Mouse (Mus musculus): ENCODE measurements around the gene Kctd14. TPM values are rescaled to one million over a fixed set of nuclear protein-coding genes. Genes with fewer than 3 reads are reported as not detected.

Gene Kctd14
- polyA plus RNA-seq (2017; shearing (Covaris generic)), result 0.73 TPM

DNA sequence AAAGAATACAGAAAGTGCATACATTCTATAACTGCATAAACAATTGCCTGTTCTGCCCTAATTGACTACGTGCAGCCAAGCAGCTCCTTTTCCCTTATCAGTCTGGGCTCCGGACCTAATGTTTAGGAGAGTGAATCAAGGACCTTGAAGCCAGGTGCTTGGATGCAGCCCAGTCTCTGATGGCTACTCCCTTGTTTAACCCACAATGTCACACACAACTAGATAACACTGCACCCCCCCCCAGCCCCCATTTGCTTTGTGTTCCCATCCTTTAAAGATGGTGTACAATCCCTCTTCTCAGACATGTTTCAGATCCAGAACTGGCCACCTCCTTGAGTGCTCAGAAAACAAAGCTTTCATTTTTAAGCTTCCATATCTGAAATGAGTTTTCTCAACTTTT lies at the start of gene Kctd14:
Gene Kctd14 (plus strand): TSS at position 301 of the 400 bp plus-strand sequence.

DNA sequence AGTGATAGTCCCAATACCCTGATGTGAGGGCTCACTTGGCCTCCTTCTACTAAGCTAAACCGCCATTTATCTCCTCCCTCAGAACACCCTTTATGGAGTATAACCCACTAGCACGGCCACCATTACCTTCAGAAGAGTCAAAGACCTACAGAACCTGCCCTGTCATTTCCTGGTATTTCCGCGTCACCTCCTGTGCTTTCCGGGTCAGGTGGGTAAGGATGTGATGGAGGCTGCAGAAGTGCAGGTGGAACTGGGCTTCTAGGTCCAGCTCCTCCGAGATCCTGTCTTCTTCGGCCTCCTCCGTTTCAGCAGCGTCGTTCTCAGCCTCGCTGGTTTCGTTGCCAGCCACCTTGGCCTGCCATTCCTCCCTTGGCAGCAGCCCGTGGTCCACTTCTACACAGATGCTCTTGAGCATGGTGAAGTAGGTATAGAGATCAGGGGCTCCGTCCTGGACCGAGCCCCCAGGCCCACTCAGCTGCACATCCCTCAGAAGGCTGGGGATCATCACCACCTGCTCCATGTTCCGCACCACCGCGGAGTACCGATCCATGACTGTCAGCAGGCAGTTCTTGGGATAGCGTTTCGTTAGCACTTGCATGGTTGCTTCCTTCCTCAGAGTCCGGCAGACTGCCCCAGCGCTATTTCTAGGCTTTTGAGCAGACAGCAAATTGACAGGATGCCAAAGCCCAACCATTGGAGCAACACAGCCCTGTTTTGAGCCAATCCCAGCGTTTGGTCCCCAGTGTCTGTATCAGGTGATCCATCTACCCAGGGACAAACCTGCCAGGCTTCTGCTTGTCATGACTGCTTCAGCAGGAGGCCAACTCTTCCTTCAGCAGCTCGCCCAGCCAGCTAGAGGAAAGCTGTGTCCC lies 34.0 kb upstream of the Kctd14 start, which contains the start of gene Thrsp:
Gene Thrsp (minus strand): TSS at position 825 of the 872 bp plus-strand sequence.

GRCm38 (mm10) chr7:97480821-97481339 lies 29.8 kb downstream of the Kctd14 start, which contains the start of gene Ints4:
TSS of gene Ints4 (plus strand) at chr7:97480956.

Other genes starting within 250 kb of the Kctd14 start
- 1.2 TPM for gene Usp35, start 119.3 kb upstream of the Kctd14 start, polyA plus RNA-seq (2017; shearing (Covaris generic))
- 0.46 TPM for gene Kctd21, start 119.0 kb upstream of the Kctd14 start, polyA plus RNA-seq (2017; shearing (Covaris generic))
- 10.7 TPM for gene Alg8, start 79.7 kb upstream of the Kctd14 start, polyA plus RNA-seq (2017; shearing (Covaris generic))
- gene Ndufc2, start 51.3 kb upstream of the Kctd14 start, polyA plus RNA-seq (2017; shearing (Covaris generic)), result 85.1 TPM
- 0.48 TPM for gene Thrsp, start 33.6 kb upstream of the Kctd14 start, polyA plus RNA-seq (2017; shearing (Covaris generic))
- 32.0 TPM for gene Ints4, start 29.6 kb downstream of the Kctd14 start, polyA plus RNA-seq (2017; shearing (Covaris generic))
- gene Aamdc, start 128.2 kb downstream of the Kctd14 start, polyA plus RNA-seq (2017; shearing (Covaris generic)), result 15.2 TPM
- gene Rsf1, start 128.6 kb downstream of the Kctd14 start, polyA plus RNA-seq (2017; shearing (Covaris generic)), result 44.6 TPM
- 67.9 TPM for gene Clns1a, start 245.3 kb downstream of the Kctd14 start, polyA plus RNA-seq (2017; shearing (Covaris generic))